Mouse (Mus musculus): ENCODE results near the gene Olfr66. TPM values are rescaled to one million over a fixed set of nuclear protein-coding genes. Genes with fewer than 3 reads are reported as not detected.

Olfr66 gene
- total and polyA plus RNA-seq, 3 experiments: not detected

- H3K4me2 ChIP-seq (ENCODE audit: insufficient read depth, low read depth, poor library complexity, severe bottlenecking): no peak overlapping the region
- no peaks in the 10 kb centered on the region for H3K36me3 ChIP-seq (replicated peaks in 1 of 2; ENCODE audit: control insufficient read depth in 1 of 2, insufficient read depth in 1 of 2, low read length in 1 of 2)
- H3K4me3 ChIP-seq (replicated peaks in 1 of 3; ENCODE audit: low read depth in 2 of 3, low read length in 2 of 3, poor library complexity in 1 of 3): no peak overlapping the region
- H3K27me3 ChIP-seq (replicated peaks): no peaks in the 10 kb centered on the region
- dilution Hi-C loops (cut with MboI; ENCODE audit: extremely low pct_ligation_motif_present, extremely low pct_unique_long_range_greater_than_20kb, low sequenced_read_pairs): no loop called here
- no peak overlapping the region for H3K27ac ChIP-seq (ENCODE audit: insufficient read depth, low read depth)
- no peaks in the 10 kb centered on the region for H3K79me2 ChIP-seq (replicated peaks; ENCODE audit: control insufficient read depth, extremely low read depth, insufficient read depth, poor library complexity, severe bottlenecking)
- TF ChIP-seq JUN (IDR thresholded peaks at IDR 0.05; ENCODE audit: insufficient read depth, low read depth, low read length) (no peak), RCOR1 (conservative IDR thresholded peaks at IDR 0.05; ENCODE audit: low read depth, low read length) (no peak), NELFE (IDR thresholded peaks at IDR 0.05; ENCODE audit: low read depth, low read length) (no peak), RAD21 (IDR thresholded peaks at IDR 0.05; ENCODE audit: low read depth, low read length) (no peak), ZC3H11A (IDR thresholded peaks at IDR 0.05; ENCODE audit: low read depth, low read length) (no peak), MAFK (IDR thresholded peaks at IDR 0.05; ENCODE audit: insufficient replicate concordance, low read length) (no peak), BHLHE40 (IDR thresholded peaks at IDR 0.05; ENCODE audit: low read depth, low read length) (no peak), CTCF (conservative IDR thresholded peaks at IDR 0.05 in 1 of 2, IDR thresholded peaks at IDR 0.05 in 1 of 2; ENCODE audit: low read depth in 2 of 2, low read length in 2 of 2) (no peak), UBTF (IDR thresholded peaks at IDR 0.05; ENCODE audit: low read depth, low read length) (no peak), ELF1 (IDR thresholded peaks at IDR 0.05; ENCODE audit: low read depth, low read length) (no peak), NRF1 (IDR thresholded peaks at IDR 0.05; ENCODE audit: low read depth, low read length) (no peak), EP300 (IDR thresholded peaks at IDR 0.05; ENCODE audit: low read length) (no peak), MAZ (IDR thresholded peaks at IDR 0.05; ENCODE audit: low read depth, low read length) (no peak), ZNF384 (IDR thresholded peaks at IDR 0.05; ENCODE audit: low read depth, low read length) (no peak), IRF4 (IDR thresholded peaks at IDR 0.05; ENCODE audit: low read depth, low read length) (no peak), HCFC1 (IDR thresholded peaks at IDR 0.05; ENCODE audit: low read depth, low read length) (no peak), USF2 (conservative IDR thresholded peaks at IDR 0.05; ENCODE audit: low read depth, low read length) (no peak), PAX5 (IDR thresholded peaks at IDR 0.05; ENCODE audit: low read length) (no peak), TCF12 (IDR thresholded peaks at IDR 0.05; ENCODE audit: low read depth, low read length) (no peak)
- in situ Hi-C loops (cut with MboI; ENCODE audit: low pct_ligation_motif_present, low pct_unique_long_range_greater_than_20kb, low sequenced_read_pairs): no loop called here
- peaks cover 8 to 33% of the 10 kb centered on the region in 2 experiments; a peak in 3 of 4 replicates for H3K4me1 ChIP-seq (ENCODE audit: control insufficient read depth in 1 of 2, insufficient read depth in 2 of 2)
- no peak for DNase-seq (ENCODE audit: extremely low read depth)
- H3K9ac ChIP-seq (ENCODE audit: insufficient read depth, low read depth): no peak overlapping the region
- H3K9me3 ChIP-seq (replicated peaks; ENCODE audit: low read length): no peaks in the 10 kb centered on the region
Measured at GRCm38 (mm10) chr7:103859076-103859475, 27.0 kb downstream of the Olfr66 start.

DNA sequence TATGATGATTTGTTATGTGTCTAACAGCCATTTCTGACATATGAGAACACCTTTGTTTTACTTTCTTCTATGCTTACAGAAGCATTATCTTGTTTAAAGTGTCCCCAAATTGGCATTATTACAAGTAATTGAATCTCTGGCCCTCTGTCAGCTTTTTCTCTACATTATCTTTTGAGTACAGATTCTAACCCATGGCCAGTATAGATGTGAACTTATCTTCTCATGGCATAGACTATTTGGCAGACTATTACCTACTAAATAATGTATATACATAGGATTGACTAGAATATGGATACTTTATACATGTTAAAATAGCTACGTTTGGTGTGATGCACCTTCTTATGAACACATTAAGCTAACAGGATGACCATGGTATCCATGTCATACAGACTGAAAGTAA is 31.4 kb downstream of the Olfr66 start:
- H3K79me2 ChIP-seq (replicated peaks; ENCODE audit: control insufficient read depth, extremely low read depth, insufficient read depth, poor library complexity, severe bottlenecking): no peaks in the 10 kb centered on the region
- dilution Hi-C loops (cut with MboI; ENCODE audit: extremely low pct_ligation_motif_present, extremely low pct_unique_long_range_greater_than_20kb, low sequenced_read_pairs) (no loop called here), in situ Hi-C loops (cut with MboI; ENCODE audit: low pct_ligation_motif_present, low pct_unique_long_range_greater_than_20kb, low sequenced_read_pairs) (no loop called here)
- no peak overlapping the region for H3K27ac ChIP-seq (ENCODE audit: insufficient read depth, low read depth)
- TF ChIP-seq TCF12 (IDR thresholded peaks at IDR 0.05; ENCODE audit: low read depth, low read length) (no peak), MAZ (IDR thresholded peaks at IDR 0.05; ENCODE audit: low read depth, low read length) (no peak), BHLHE40 (IDR thresholded peaks at IDR 0.05; ENCODE audit: low read depth, low read length) (no peak), IRF4 (IDR thresholded peaks at IDR 0.05; ENCODE audit: low read depth, low read length) (no peak)
- no peak overlapping the region for H3K4me3 ChIP-seq (replicated peaks in 1 of 3; ENCODE audit: low read depth in 2 of 3, low read length in 2 of 3, poor library complexity in 1 of 3)
- H3K36me3 ChIP-seq (replicated peaks in 1 of 2; ENCODE audit: control insufficient read depth in 1 of 2, insufficient read depth in 1 of 2, low read length in 1 of 2): no peaks in the 10 kb centered on the region
- no peak overlapping the region for H3K9ac ChIP-seq (ENCODE audit: insufficient read depth, low read depth)
- no peaks in the 10 kb centered on the region for H3K9me3 ChIP-seq (replicated peaks; ENCODE audit: low read length)
- no peak for DNase-seq (ENCODE audit: extremely low read depth)
- peaks cover 0 to 7% of the 10 kb centered on the region in 2 experiments; a peak in 2 of 4 replicates for H3K4me1 ChIP-seq (ENCODE audit: control insufficient read depth in 1 of 2, insufficient read depth in 2 of 2)
- no peaks in the 10 kb centered on the region for H3K27me3 ChIP-seq (replicated peaks)
- no peak overlapping the region for H3K4me2 ChIP-seq (ENCODE audit: insufficient read depth, low read depth, poor library complexity, severe bottlenecking)
